Mouse (Mus musculus): ENCODE results near the gene Gm10720.
"Not testable (repeated sequence)": the region's sequence is repeated elsewhere in the genome, so short reads cannot be mapped to it uniquely, and the experiment has no call there.

DNA sequence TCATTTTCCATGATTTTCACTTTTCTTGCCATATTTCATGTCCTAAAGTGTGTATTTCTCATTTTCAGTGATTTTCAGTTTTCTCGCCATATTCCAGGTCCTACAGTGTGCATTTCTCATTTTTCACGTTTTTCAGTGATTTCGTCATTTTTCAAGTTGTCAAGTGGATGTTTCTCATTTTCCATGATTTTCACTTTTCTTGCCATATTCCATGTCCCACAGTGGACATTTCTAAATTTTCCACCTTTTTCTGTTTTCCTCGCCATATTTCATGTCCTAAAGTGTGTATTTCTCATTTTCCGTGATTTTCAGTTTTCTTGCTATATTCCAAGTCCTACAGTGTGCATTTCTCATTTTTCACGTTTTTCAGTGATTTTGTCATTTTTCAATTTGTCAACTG lies 442 bp downstream of the Gm10720 start:
- TF ChIP-seq POLR2A (IDR thresholded peaks at IDR 0.05; ENCODE audit: extremely low read depth, insufficient read depth, low read length); CTCF (IDR thresholded peaks at IDR 0.05; ENCODE audit: low read depth, low read length): not testable (repeated sequence)
